Mouse (Mus musculus): ENCODE measurements at regions not wholly inside any gene's neighbourhood (a gene's known extent, or its start where the extent isn't known, plus 50 kb on each side); places are given as distances from the start of the nearest gene placed in this dataset.

DNA sequence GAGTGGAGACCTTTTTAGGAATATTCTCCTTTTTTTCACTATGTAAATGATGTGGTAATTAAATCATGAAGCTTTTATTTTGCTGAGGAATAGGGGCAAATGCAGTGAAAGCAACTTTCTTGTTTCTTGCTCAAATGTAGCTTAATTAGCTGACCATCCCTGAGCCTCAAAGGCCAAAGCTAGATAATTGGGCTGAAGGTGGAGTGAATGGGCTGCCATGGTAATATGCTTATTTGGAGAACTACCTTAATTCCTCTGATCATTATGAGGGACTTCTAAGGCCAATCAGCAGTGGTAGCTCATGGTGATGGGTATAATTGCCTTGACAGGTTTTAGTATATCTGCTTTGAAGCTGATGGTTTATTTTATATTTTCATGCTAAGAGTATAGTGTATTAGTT, 702.5 kb upstream of the Alcam start:
- no peaks in the 10 kb centered on the region for H3K4me1 ChIP-seq
- no peak for DNase-seq (ENCODE audit: low spot score)
- H3K36me3 ChIP-seq (replicated peaks), result no peaks in the 10 kb centered on the region
- no peak overlapping the region for H3K27ac ChIP-seq (replicated peaks)
- H3K27me3 ChIP-seq (replicated peaks; ENCODE audit: low read depth, poor library complexity, severe bottlenecking), result no peaks in the 10 kb centered on the region
- no peaks in the 10 kb centered on the region for H3K9me3 ChIP-seq
- no peak overlapping the region for H3K4me3 ChIP-seq

DNA sequence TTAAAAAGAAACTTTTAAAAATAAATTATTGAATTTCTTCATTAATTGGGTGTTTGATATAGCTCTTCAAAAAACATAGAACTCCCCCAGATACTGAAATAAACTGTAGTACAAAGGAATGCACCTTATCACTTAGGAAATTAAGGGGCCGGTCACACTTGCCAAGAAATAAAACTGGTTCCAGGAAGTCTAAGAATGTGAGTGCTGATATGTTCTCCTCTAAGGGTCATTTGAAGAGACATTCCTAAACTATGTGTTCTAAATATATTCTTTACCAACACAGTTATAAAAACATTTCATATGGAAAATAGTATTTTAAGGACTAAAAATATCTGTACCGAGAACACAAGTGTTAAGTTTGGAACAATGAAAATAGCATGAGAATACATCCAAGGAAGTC, 676.8 kb upstream of the Alcam start:
- H3K4me1 ChIP-seq, result no peaks in the 10 kb centered on the region
- H3K27ac ChIP-seq (replicated peaks), result no peak overlapping the region
- WGBS, result 96% methylated on average over 2 of the region's 2 CpGs
- no peaks in the 10 kb centered on the region for H3K36me3 ChIP-seq (replicated peaks)
- H3K4me3 ChIP-seq, result no peak overlapping the region
- H3K9me3 ChIP-seq, result no peaks in the 10 kb centered on the region
- no peaks in the 10 kb centered on the region for H3K27me3 ChIP-seq (replicated peaks; ENCODE audit: low read depth, poor library complexity, severe bottlenecking)
- DNase-seq (ENCODE audit: low spot score), result no peak

DNA sequence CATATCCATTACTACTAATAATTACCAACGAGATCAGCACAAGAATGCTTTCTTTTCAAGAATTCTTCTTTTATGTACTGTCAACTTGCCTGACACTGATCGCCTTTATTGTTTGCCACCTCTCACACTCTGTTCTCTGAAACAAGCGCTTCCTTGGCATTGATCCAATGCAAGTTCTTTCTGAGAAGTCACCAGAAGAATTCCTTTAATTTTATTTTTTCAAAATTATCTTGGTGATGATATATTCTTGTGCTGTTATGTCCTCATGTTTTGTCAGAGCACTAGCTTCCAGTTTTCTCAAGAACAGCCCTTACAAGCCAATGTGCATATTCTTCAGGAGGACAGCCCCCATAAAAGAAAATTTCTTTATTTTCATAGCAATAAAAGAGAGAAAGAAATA, 654.9 kb upstream of the Alcam start:
- no peak overlapping the region for H3K4me3 ChIP-seq
- no peak overlapping the region for H3K27ac ChIP-seq (replicated peaks)
- no peaks in the 10 kb centered on the region for H3K4me1 ChIP-seq
- 87% methylated on average over 3 of the region's 3 CpGs for WGBS
- no peak for DNase-seq (ENCODE audit: low spot score)
- no peaks in the 10 kb centered on the region for H3K27me3 ChIP-seq (replicated peaks; ENCODE audit: low read depth, poor library complexity, severe bottlenecking)
- H3K9me3 ChIP-seq, result no peaks in the 10 kb centered on the region
- no peaks in the 10 kb centered on the region for H3K36me3 ChIP-seq (replicated peaks)

DNA sequence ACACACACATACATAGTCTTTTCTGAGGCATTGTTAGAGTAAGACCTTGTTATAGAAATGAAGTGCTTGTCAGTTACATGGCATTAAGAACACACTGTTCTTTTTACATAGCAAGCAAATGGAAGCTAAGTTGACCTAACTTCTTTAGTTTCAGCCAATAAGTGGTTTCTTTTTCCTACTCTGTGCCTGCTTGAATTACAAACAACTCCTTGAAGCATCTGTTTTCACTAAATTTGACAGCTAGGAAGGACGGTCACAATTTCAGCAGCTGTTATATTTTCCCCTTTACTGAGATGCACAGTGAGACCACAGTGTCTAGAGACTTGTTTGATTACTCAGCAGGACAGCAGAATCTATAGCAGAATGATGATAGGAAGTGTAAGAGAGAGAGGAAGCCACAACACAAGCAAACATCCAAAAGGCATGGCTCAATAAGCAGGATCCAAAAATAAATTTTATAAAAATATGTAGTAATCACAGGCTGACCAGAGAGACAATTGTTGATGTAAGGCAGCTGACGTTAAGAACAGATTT, 641.6 kb upstream of the Alcam start:
- Histone ChIP-seq H3K4me3 (no peak overlapping the region), H3K27me3 (replicated peaks; ENCODE audit: low read depth, poor library complexity, severe bottlenecking) (no peaks in the 10 kb centered on the region), H3K36me3 (replicated peaks) (no peaks in the 10 kb centered on the region), H3K27ac (replicated peaks) (no peak overlapping the region), H3K9me3 (no peaks in the 10 kb centered on the region), H3K4me1 (peaks cover 3% of the 10 kb centered on the region; the same call in 1 of the 2 replicates)
- 45% methylated on average over 2 of the region's 2 CpGs for WGBS
- DNase-seq (ENCODE audit: low spot score), result no peak

DNA sequence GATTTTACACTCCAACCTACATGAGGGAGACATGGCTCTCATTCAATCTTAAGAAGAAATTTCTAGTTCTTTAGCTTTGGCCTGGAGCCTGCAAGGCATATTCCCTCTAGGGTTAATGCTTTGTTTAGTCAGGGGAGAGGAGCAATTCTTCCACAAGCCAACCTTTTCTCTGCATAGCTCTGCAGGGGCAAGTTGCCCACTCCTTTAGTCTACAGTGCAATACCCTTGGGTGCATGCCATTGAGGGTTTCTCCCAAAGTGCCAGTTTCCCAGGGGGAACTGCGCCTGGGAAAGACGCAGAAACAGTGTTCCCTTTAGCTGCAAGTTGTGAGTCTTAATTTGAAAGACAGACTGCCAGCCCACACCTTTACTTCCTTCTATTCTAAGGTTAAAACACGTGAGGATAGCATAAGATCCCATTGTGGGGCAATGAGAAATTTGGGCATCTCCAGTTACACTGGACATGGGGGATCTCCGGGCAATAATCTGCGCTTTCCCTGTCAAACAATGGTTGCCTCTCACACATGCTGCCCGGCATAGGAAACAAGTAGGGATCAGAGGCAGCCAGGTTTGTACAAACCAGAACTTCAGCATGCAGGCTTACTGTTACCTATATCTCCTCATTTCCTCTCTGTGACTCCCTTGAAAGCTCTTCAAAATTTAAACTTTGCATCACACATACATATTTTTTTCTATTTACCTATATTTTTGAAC, 620.1 kb upstream of the Alcam start:
- Histone ChIP-seq H3K27me3 (replicated peaks; ENCODE audit: low read depth, poor library complexity, severe bottlenecking) (no peaks in the 10 kb centered on the region), H3K4me1 (no peaks in the 10 kb centered on the region), H3K4me3 (no peak overlapping the region), H3K36me3 (replicated peaks) (no peaks in the 10 kb centered on the region), H3K9me3 (no peaks in the 10 kb centered on the region), H3K27ac (replicated peaks) (no peak overlapping the region)
- no peak for DNase-seq (ENCODE audit: low spot score)
- WGBS, result 55% methylated on average over 6 of the region's 6 CpGs

DNA sequence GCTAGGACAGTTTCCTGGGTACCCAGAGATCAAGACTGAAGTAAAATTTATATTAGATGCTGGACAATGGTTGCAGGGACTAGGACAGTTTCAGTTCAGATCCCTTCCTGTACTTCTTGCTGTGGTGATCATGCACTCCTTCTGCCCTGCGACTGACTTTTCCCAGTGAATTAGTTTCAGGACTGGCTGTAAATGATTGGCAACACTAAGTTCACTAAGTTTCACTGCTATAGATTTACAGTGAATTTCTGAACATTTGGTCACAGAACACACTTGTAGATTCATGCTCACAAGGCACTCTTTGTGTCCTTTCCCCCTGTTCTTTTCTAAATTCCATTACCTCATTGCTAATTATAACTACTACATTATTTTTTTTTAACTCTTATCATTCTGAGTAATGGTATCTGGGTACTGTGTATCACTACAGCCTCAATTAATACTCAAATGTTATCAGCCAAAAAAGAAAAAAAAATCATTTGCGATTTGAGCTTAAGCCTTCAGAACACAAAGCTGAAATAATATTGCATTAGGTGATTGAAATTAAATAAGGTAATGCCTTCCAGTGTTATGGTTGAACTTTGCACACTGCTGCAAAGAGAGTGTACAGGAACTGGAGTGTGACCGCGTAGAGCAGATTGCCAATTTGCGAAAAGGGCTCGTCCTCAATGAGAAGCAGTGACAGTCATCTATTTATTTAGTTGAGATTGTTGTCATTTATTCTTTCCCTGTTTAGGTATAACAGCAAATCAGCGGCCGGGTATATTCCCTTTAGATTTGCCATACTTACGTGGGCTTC, 618.2 kb upstream of the Alcam start:
- Histone ChIP-seq H3K4me3 (no peak overlapping the region), H3K36me3 (replicated peaks) (no peaks in the 10 kb centered on the region), H3K4me1 (no peaks in the 10 kb centered on the region), H3K27me3 (replicated peaks; ENCODE audit: low read depth, poor library complexity, severe bottlenecking) (no peaks in the 10 kb centered on the region), H3K9me3 (no peaks in the 10 kb centered on the region), H3K27ac (replicated peaks) (no peak overlapping the region)
- DNase-seq (ENCODE audit: low spot score), result no peak
- 89% methylated on average over 9 of the region's 9 CpGs for WGBS

DNA sequence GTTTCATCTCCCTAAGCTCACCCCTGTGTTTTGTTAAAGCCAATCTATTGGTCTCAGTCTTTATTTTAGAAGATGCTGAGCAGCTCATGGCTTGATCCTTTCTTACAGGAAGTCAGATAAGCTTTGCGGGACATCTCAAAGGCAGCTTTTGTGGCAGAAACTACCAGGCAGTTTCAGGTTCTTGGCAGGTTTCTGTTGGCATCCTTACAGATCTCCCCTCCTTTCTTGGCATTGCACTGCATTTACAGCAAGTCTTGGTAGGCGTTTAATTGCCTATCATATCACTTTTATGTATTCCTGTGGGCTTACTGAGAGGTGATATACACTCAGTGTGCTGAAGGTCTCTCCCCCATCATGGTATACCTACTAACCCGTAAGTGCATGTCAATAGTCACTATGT, 610.3 kb upstream of the Alcam start:
- Histone ChIP-seq H3K4me1 (no peaks in the 10 kb centered on the region), H3K27ac (replicated peaks) (no peak overlapping the region), H3K4me3 (no peak overlapping the region), H3K9me3 (no peaks in the 10 kb centered on the region), H3K27me3 (replicated peaks; ENCODE audit: low read depth, poor library complexity, severe bottlenecking) (no peaks in the 10 kb centered on the region), H3K36me3 (replicated peaks) (no peaks in the 10 kb centered on the region)
- DNase-seq (ENCODE audit: low spot score), result no peak
- WGBS, result 89% methylated on average over 3 of the region's 3 CpGs

DNA sequence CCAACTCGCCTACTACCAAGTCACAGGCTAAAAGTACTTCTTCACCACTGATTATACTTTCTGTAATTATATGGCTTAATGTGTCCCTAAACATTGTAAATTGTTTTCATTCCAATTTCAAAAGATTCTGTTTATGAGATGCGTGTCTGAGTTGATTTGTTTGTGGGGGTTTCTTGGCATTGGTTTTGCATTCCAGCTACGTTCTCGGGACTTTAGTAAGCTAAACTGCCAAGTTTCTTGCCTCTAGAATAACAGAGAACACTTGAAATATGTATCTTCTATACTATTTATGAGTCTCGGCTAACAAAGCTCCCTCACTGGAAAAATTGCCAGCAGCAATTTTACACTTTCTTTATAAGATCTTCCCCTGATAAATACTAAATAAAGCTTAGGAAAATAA, 609.2 kb upstream of the Alcam start:
- H3K27me3 ChIP-seq (replicated peaks; ENCODE audit: low read depth, poor library complexity, severe bottlenecking), result no peaks in the 10 kb centered on the region
- H3K9me3 ChIP-seq, result no peaks in the 10 kb centered on the region
- DNase-seq (ENCODE audit: low spot score), result no peak
- H3K4me1 ChIP-seq, result no peaks in the 10 kb centered on the region
- no peaks in the 10 kb centered on the region for H3K36me3 ChIP-seq (replicated peaks)
- H3K4me3 ChIP-seq, result no peak overlapping the region
- H3K27ac ChIP-seq (replicated peaks), result no peak overlapping the region
- 84% methylated on average over 5 of the region's 5 CpGs for WGBS

DNA sequence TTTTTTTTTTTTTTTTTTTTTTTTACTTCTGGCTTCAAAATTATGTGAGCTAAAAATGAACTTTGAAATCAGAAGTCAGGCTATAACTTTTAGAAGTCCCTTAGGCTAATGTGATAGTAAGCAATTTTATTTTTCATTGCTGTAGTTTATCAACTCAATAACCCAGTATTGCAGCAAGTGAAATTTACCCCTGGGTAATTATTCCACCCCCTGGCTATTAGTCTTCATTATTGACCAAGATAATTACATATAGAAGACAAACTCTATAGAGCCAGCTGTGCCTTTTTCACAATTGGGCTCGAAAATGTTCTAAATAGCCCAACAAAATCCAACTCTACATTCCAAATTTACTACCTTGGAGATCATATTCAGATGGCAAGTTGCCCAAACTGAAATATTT, 572.2 kb upstream of the Alcam start:
- Histone ChIP-seq H3K36me3 (replicated peaks) (no peaks in the 10 kb centered on the region), H3K27ac (replicated peaks) (no peak overlapping the region), H3K4me3 (no peak overlapping the region), H3K4me1 (no peaks in the 10 kb centered on the region), H3K9me3 (no peaks in the 10 kb centered on the region), H3K27me3 (replicated peaks; ENCODE audit: low read depth, poor library complexity, severe bottlenecking) (no peaks in the 10 kb centered on the region)
- WGBS, result 75% methylated on average over 1 of the region's 1 CpGs
- DNase-seq (ENCODE audit: low spot score), result no peak

DNA sequence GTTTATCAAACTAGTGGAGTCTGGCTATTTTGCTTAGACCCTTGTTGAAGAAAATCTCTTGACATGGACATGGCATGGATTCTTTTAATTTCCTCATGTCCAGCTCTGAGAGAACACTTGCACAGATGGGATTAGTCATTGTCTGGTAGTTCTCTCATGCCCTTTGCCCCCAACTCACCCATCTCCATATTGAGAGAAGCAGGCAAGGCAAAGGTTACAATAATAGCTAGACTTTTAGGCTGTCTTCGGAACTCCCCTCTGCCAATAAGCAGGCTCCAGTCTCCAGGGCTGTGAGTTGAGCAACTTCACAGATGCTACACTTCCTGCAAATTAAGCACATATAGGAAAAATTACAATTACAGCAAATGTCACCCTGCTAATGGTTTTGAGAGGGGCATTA, 558.0 kb upstream of the Alcam start:
- 41% methylated on average over 1 of the region's 1 CpGs for WGBS
- Histone ChIP-seq H3K27me3 (replicated peaks; ENCODE audit: low read depth, poor library complexity, severe bottlenecking) (no peaks in the 10 kb centered on the region), H3K9me3 (no peaks in the 10 kb centered on the region), H3K4me3 (no peak overlapping the region), H3K36me3 (replicated peaks) (no peaks in the 10 kb centered on the region), H3K27ac (replicated peaks) (no peak overlapping the region), H3K4me1 (no peaks in the 10 kb centered on the region)
- DNase-seq (ENCODE audit: low spot score), result no peak

DNA sequence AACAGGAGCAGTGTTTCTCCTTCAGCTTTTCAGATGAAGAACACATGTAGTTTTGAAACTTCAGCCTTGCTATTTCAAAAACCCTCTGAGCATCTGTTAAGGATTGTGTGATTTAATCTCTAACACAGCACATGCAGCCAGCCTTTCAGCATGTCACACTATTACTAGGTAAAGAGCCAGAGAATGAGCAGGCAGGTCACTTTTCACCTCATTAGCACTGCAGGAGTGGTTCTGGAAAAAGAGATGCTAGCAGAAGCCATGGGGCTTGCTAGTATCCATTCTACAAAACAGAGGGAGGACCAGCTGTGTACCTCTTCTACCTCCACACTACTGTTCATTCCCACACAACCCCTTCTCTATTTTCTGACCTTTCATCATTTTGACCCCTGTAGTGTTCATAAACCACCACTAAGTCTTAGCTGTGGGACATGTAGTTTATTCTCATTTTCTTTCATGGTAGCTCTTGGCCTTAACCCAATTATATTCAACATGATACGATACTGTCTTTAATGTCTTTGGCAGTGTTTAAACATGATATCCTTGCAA, 535.1 kb upstream of the Alcam start:
- Histone ChIP-seq H3K36me3 (replicated peaks) (no peaks in the 10 kb centered on the region), H3K4me1 (no peaks in the 10 kb centered on the region), H3K4me3 (no peak overlapping the region), H3K27me3 (replicated peaks; ENCODE audit: low read depth, poor library complexity, severe bottlenecking) (no peaks in the 10 kb centered on the region), H3K9me3 (no peaks in the 10 kb centered on the region), H3K27ac (replicated peaks) (no peak overlapping the region)
- WGBS, result 77% methylated on average over 1 of the region's 1 CpGs
- no peak for DNase-seq (ENCODE audit: low spot score)

DNA sequence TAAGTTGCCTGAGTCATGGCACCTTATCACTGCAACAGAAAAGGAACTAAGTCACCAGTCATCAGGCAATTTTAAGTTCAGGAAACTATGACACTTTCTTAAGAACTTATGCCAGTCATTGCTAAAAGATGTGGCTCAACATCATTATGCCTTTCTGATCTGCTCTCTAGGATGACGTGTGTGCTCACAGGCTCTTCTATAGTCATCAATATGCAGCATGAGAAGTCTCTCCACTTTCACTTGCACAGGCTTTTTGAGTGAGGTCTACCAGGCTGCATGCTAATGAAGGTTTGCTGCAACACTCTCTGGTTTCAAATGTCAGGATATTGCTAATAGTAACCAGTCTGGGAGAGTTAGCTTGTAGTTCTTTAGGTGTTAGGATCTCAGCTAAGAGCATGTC, 530.5 kb upstream of the Alcam start:
- DNase-seq (ENCODE audit: low spot score), result no peak
- WGBS, result 65% methylated on average over 1 of the region's 1 CpGs
- Histone ChIP-seq H3K4me1 (no peaks in the 10 kb centered on the region), H3K36me3 (replicated peaks) (no peaks in the 10 kb centered on the region), H3K9me3 (no peaks in the 10 kb centered on the region), H3K27me3 (replicated peaks; ENCODE audit: low read depth, poor library complexity, severe bottlenecking) (no peaks in the 10 kb centered on the region), H3K27ac (replicated peaks) (no peak overlapping the region), H3K4me3 (no peak overlapping the region)

DNA sequence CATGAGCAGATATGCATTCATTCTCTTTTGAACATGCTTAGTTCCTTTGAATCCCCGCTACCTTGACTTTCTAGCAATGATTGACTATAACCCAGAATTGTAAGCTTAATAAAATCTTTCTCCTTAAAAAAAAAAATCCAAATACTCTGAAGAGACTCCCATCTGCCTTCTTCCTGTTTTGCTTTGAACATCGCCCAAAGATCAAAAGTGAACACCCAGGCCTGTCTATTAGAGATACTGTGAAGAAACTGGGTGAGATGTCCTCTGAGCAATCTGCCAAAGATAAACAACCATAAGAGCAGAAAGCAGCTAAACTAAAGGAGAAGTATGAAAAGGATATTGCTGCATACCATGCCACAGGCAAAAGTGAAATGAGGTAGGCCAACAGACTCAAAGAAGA, 527.1 kb upstream of the Alcam start:
- no peak overlapping the region for H3K4me3 ChIP-seq
- no peaks in the 10 kb centered on the region for H3K4me1 ChIP-seq
- DNase-seq (ENCODE audit: low spot score), result no peak
- no peaks in the 10 kb centered on the region for H3K36me3 ChIP-seq (replicated peaks)
- no peaks in the 10 kb centered on the region for H3K27me3 ChIP-seq (replicated peaks; ENCODE audit: low read depth, poor library complexity, severe bottlenecking)
- 90% methylated on average over 2 of the region's 2 CpGs for WGBS
- no peaks in the 10 kb centered on the region for H3K9me3 ChIP-seq
- no peak overlapping the region for H3K27ac ChIP-seq (replicated peaks)

All from embryonic facial prominence, embryonic 10.5 days (tissue).